Mouse (Mus musculus) 3134 (cell line): ENCODE data around the gene Dock9.
A peak's percentile ranks its signal among the peaks of the same experiment; 100 is the strongest.

Experiments
- DNase-seq: peaks from one replicate; pipeline ENCODE4 v3.0.0-alpha.2; 2011; ENCODE audit warnings: low spot score; ENCODE audit not compliant: insufficient read length; ENCODE audit errors: extremely low read depth

The Dock9 gene

DNA sequence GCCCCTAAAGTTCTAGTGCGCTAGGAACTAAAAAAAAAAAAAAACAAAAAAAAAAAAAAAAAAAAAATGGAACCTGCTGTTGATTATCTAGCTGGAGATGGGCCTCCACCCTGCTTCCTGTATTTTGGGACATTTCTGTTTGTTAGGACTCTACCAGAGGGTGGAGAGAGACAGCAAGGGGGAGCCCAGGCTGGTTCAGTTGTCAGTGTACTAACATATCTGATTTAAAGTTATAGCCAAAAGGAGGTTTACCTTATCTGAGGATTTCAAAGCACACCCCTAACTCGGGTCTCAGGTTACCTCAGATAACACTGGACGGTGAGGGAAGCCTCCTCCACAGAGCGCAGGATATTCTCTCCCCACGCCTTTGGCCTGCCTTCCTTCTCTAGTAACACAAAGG lies 4.0 kb downstream of the Dock9 start:
- DNase-seq = no peak

- DNase-seq = no peak
Observed at GRCm38 (mm10) chr14:121791935-121792334, 5.7 kb downstream of the Dock9 start.

- DNase-seq = no peak
Observed at GRCm38 (mm10) chr14:121791112-121791511, 6.5 kb downstream of the Dock9 start.

- no peak for DNase-seq
Observed at GRCm38 (mm10) chr14:121789273-121789672, 8.4 kb downstream of the Dock9 start.

DNA sequence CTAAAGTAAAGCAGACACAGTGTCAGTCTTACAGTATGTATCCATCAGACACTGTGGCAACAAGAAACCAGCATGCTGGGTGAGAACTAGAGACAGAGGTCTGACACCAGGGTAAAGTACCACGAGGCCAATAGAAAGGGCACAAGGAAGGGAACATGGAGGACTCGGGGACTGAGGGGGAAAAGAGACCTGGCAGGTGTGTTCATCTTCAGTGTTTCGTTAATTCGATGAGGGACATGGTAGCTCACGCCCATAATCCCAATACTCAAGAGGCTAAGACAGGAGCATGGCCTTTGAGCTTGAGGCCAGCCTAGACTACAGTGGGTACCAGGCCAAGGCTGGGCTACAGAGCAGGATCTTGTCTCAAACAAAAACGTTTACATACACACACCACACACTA lies 9.2 kb downstream of the Dock9 start:
- no peak for DNase-seq

DNA sequence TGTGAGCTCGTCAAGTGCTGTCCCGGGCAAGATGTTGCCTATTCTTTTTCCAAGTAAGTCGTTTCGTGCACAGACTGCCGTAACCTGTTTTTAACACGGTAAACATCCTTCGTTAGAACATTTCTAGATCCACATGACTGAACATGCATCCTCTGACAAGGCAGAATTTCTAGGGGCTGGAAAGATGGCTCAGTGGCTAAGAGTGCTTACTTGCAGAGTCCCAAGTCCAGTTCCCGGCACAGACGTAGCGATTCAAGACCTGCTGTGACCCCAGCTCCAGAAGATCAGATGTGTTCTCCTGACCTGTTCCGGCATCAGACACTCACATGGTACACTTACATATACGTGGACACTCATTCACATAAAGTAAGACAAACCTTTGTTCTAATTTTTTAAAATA lies 10.2 kb downstream of the Dock9 start:
- DNase-seq = no peak

DNA sequence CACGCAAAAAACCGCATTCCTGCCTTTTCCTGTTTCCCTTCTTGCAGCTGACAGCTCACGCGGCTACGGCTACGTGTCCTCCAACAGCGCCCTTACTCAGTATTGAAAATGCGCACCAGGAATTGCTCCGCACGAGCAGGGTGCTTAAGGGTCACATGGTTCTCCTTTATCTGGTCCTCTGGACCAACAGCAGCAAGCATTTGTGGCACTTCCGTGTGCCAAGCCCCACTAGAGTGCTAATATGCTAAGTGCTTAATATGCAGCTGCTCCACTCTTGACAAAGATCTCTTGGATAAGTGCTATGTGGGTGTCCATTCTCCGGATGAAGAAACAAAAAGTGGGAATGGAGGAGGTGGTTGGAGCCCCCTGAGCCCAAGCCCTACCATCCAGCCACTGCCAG lies 10.7 kb downstream of the Dock9 start:
- no peak for DNase-seq

DNA sequence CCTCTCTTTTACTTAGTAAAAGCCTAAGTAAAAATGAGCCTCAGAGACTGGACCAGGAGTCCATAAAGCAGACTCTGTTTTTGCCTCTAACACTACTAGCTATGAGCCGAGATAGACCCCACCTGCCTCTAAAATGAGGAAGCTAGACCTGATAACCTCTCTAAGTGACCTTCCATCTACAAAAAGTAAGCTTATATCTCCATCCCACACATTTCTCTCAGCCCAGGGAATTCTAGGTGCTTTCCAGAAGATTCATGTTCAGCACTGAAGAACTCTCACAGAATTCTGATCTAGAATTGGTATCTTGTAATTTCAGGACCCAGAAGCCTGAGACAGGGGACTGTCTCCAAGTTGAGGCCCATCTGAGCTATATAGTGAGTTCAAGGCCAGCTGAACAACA lies 12.2 kb downstream of the Dock9 start:
- DNase-seq = no peak

DNA sequence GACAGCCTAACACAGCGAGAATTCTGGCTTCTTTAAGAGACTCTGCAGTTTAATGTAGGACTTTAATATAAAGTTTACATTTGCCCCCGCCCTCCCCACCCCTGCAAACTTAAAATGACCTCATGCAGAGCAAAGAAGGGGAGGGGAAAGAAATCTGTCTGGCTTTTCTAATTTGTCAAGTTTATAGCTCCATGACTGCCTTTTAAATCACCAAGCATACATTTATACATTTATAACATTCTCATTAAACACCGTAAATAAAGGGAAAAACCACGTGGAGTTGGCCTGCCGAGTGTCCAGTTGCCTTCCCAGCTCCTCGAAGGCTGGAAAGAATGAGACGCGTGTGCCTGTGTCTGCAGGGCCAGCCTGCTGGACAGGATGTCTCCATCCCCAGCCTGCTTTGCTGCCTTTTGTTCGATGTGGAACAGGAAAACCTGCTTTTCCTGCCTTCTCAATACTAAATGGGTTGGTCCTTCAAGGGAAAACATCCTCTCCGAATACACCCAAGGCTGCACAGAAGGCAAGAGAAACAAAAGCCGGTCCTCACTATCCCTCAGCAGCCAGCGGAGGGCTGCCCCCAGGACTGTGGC lies 16.6 kb downstream of the Dock9 start:
- DNase-seq = no peak

- DNase-seq = no peak
Observed at GRCm38 (mm10) chr14:121780144-121780913, 17.3 kb downstream of the Dock9 start.

GRCm38 (mm10) chr14:121779620-121780019 lies 18.0 kb downstream of the Dock9 start:
- no peak for DNase-seq

DNA sequence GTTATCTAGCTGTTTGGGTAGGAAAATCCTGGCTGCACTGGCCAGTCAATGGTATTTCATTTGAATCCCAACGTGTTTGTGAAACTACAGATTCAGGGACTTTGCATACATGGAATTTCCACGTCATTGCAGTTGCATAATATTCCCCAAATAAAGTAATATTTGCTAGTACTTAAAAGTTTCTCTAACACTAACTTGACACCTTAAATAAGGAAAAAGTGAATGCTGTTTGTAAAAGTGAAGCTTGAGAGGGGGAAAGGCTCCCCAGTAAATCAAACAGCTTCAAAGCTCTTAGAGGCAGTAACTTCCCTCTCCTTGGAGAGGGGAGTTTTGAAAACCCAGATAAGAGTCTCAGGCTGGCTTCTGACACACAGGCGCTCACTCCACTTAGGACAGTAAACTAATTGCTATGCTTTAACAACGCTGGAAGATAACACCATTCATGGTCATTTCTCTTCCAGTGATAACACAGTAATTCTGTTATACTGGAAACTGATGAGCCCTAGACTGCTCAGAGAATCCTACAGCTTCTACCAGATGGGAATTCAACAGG lies 20.3 kb downstream of the Dock9 start:
- no peak for DNase-seq

- DNase-seq = no peak
Observed at GRCm38 (mm10) chr14:121776749-121777148, 20.9 kb downstream of the Dock9 start.

DNA sequence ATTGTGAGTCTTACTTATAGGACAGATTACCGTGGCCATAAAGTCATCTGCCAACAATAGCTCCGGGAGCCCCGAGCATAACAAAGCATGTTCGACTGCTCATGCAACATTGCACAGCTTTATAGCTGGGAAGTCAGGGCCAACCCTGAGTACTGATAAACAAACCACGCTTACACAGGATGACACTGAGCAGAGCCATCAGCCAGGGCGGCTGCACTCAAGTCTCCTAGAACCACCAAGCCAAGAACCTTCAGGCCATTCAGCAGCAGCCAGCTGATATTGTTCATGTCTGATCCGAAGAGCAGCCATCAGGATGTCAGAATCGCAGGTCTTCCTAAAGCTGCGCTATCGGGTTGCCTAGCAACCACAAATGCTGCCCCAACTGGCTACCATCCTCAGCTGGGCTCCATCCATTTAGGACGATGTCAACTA lies 35.6 kb downstream of the Dock9 start:
- DNase-seq = no peak

- no peak for DNase-seq
Observed at GRCm38 (mm10) chr14:121760403-121760802, 37.2 kb downstream of the Dock9 start.

DNA sequence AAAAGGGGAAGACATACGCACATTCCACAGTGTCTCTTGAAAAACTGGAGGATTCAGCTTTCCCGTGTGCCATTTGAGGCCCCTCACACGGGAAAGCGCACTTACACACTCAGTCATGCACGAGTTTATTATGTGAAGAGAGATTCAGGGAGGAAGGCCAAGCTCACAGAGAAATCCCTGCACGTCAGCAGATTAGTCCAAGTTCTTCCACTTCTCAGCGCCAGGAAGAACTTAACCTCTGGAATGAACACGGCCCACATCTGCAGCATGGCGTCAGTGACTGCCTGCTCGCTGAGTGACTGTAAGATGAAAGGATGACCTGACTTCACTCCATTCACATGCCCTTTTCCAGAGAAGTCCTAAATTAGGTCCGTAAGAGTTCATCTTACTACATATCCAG lies 43.5 kb downstream of the Dock9 start:
- DNase-seq = no peak

DNA sequence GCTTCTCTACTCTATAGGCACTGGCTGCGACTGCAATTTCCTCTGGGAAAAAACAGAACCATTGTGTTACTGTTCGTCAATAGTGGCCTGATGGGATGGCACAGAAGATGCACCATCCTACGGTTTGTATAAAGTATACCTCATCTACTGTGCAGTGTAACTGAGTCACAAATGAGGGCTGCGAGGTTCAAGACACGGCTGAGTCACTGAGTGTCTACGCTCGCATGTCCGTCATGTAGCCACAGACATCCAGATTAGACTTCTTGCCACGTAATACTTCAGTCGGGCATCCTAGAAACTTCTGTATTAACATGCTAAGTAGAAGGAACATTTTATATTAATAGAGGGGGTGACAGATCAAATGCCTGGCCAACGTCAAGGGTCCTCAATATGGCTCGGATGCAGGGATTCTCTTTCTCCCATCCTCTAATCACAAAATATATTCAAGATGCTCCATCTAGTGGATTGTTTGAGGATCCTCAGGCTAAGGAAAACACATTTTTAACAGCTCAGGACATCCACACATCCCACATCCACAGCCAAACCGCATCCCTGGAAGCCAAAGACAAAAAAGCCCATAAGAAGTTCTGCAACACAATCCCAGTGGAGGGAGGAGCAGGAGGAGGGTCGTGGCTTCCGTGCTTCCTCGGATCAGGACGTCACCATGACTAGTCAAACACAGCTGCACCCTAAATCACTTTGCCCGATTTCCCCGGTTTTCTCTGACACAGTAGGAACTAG lies 44.8 kb downstream of the Dock9 start:
- peak; percentile 57 for DNase-seq

DNA sequence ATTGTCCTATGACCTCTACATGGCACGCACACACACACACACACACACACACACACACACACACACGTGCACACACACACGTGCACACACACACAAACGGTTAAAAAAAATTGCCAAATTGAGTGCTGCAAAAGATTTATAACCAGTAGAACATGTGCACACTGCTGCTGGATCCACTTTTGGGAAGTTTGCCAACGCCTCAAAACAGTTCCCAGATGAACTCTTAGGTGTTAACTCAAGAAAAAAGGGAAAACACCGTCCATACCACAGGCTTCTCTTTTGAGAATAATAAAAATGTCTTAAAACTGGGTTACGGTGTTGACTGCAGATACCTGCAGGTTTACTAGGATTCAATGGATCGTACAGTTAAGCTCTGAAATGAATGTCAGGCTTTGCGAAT lies 48.0 kb downstream of the Dock9 start:
- DNase-seq = no peak

DNA sequence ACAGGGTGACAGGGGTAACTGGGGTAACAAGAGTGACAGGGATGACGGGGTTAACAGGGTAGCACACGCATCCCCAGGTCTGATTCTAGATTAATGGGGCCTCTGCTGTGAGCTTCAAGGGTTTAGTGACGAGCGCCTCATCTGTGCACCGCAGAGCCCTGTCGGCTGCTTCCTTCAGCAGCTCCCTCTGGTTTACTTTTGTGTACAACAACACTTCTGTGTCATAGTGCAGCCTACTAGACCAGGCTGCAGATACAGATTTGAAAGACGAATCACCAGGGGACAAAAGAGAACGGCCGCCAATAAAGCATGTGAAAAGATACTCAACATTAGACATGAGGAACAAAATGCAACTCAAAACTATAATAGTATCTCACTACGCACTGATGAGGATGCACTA lies 48.6 kb downstream of the Dock9 start:
- DNase-seq = no peak

- DNase-seq = no peak
Observed at GRCm38 (mm10) chr14:121747360-121747759, 50.3 kb downstream of the Dock9 start.

DNA sequence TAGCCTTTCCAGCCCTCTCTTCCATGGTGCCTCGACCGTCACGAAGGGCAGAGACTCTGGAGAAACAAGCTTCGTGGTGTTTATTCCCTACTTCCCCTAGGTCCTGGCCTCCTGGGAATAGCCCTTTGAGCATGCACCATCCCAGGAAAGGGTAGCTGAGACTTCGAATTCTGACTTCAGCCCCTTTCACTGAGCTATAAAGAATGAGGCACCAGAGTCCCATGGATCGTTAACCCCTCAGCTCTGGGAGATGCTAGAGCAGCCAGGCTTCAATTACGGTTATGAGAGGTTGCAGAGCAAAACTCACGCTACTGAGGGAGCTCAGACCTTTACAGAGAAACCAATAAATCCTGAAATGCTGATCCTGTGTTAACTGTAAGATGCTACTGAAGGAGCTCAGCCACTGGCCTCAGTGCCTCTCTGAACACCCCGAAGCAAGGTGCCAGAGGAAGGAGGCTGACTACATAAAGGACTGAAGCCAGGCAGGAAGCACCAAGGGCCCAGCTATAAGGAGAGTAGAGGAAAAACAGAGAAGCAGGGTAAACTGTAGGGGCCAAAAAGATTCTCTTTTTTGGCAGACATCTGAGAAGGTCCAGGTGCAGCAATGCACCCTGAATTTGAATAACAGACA lies 53.7 kb downstream of the Dock9 start:
- no peak for DNase-seq
